Mouse (Mus musculus): Measurements from ENCODE around the gene Oxct2a. TPM values are rescaled to one million over a fixed set of nuclear protein-coding genes. Genes with fewer than 3 reads are reported as not detected.
"Not testable (repeated sequence)": the region's sequence is repeated elsewhere in the genome, so short reads cannot be mapped to it uniquely, and the experiment has no call there.

The Oxct2a gene
- total RNA-seq, 1 experiment, result 3.6 TPM

DNA sequence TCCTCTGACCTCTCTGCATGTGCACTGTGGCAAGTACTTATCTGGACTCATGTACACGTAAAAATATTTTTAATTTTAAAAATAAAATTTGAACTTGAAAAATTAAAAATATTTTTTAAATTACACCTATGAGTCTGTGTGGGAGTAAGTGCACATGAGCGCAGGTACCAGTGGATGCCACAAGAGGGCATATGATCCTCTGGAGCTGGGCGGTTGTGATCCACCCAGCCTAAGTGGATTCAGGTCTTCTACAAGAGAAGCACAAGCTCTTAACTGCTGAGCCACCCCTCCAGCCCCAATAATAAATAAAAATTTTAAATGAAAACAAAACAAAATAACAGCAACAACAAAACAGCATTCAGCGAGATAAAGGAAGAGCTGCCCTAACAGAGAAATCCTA, 9.7 kb upstream of the Oxct2a start:
- TF ChIP-seq ZC3H11A (IDR thresholded peaks at IDR 0.05; ENCODE audit: borderline replicate concordance, low read depth, low read length) (no peak), HCFC1 (IDR thresholded peaks at IDR 0.05; ENCODE audit: borderline replicate concordance, insufficient read depth, low read length) (no peak), ZNF384 (IDR thresholded peaks at IDR 0.05; ENCODE audit: low read depth, low read length) (no peak), MAFK (IDR thresholded peaks at IDR 0.05; ENCODE audit: insufficient read depth, low read depth, low read length) (no peak), CHD2 (IDR thresholded peaks at IDR 0.05; ENCODE audit: low read depth, low read length) (no peak)
- in situ Hi-C loops (cut with MboI; ENCODE audit: low sequenced_read_pairs in 2 of 2, unreplicated experiment in 2 of 2), result no loop called here

DNA sequence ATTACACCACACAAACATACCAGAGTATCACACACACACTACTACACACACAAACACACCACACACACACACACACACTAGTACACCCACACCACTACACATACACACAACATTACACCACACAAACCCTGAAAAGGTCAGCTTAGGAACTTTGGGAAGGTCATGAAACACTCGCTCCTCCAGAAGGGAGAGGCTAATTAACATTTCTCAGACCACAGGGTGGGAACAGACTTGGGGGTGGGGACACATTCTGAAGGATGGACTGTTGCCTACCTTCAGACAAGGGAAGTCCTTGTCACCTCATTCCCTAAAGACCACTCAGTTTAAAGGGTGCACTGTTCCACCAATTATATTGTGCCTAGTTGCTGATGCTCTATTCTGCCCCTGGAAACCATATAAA, 8.5 kb upstream of the Oxct2a start:
- H3K27ac ChIP-seq (ENCODE audit: insufficient read depth, low read depth, low read length, poor library complexity, severe bottlenecking); DNase-seq (ENCODE audit: low read depth, low spot score); H3K4me3 ChIP-seq (ENCODE audit: insufficient read depth in 1 of 2, low read depth in 1 of 2, low read length in 2 of 2, poor library complexity in 1 of 2, severe bottlenecking in 1 of 2); H3K36me3 ChIP-seq (ENCODE audit: control insufficient read depth, insufficient read depth, low read length, poor library complexity, severe bottlenecking); H3K9me3 ChIP-seq (ENCODE audit: control insufficient read depth, insufficient read depth, low read depth, low read length); in situ Hi-C loops (cut with MboI; ENCODE audit: low sequenced_read_pairs in 2 of 2, unreplicated experiment in 2 of 2); H3K9ac ChIP-seq (ENCODE audit: insufficient read depth, low read depth, low read length, poor library complexity, severe bottlenecking): not testable (repeated sequence)
- peaks cover 0 to 20% of the 10 kb centered on the region in 2 experiments; a peak in 2 of 4 replicates for H3K4me1 ChIP-seq (ENCODE audit: control insufficient read depth in 2 of 2, insufficient read depth in 2 of 2, low read length in 2 of 2, poor library complexity in 1 of 2)

More for the DNA sequence above, 9.7 kb upstream of the Oxct2a start:
- DNase-seq (ENCODE audit: low read depth, low spot score), result no peak
- H3K4me3 ChIP-seq (ENCODE audit: insufficient read depth in 1 of 2, low read depth in 1 of 2, low read length in 2 of 2, poor library complexity in 1 of 2, severe bottlenecking in 1 of 2), result no peak overlapping the region
- H3K4me1 ChIP-seq (ENCODE audit: control insufficient read depth in 2 of 2, insufficient read depth in 2 of 2, low read length in 2 of 2, poor library complexity in 1 of 2), result peaks cover 0 to 20% of the 10 kb centered on the region in 2 experiments; a peak in 2 of 4 replicates
- H3K9ac ChIP-seq (ENCODE audit: insufficient read depth, low read depth, low read length, poor library complexity, severe bottlenecking), result no peak overlapping the region
- H3K9me3 ChIP-seq (ENCODE audit: control insufficient read depth, insufficient read depth, low read depth, low read length), result no peaks in the 10 kb centered on the region
- no peak overlapping the region for H3K27ac ChIP-seq (ENCODE audit: insufficient read depth, low read depth, low read length, poor library complexity, severe bottlenecking)
- no peaks in the 10 kb centered on the region for H3K36me3 ChIP-seq (ENCODE audit: control insufficient read depth, insufficient read depth, low read length, poor library complexity, severe bottlenecking)

DNA sequence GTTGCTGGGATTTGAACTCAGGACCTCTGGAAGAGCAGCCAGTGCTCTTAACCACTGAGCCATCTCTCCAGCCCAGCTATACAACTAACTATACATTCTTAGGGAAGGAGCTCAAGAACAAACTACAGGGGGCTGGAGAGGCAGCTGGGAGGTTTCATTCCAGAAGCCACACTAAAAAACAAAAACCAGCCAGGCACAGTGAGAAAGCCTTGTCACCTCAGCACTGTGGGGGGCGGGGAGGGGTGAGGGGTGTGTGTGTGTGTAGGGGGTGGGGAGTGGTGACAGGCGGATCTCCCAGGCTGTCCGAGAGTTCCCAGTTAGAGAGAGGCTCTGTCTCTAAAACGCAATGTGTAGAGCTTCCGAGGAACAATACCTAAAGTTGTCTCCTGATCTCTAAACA, 7.9 kb upstream of the Oxct2a start:
- peaks cover 0 to 20% of the 10 kb centered on the region in 2 experiments; a peak in 2 of 4 replicates for H3K4me1 ChIP-seq (ENCODE audit: control insufficient read depth in 2 of 2, insufficient read depth in 2 of 2, low read length in 2 of 2, poor library complexity in 1 of 2)
- H3K4me3 ChIP-seq (ENCODE audit: insufficient read depth in 1 of 2, low read depth in 1 of 2, low read length in 2 of 2, poor library complexity in 1 of 2, severe bottlenecking in 1 of 2), result no peak overlapping the region
- no peak for TF ChIP-seq CHD2 (IDR thresholded peaks at IDR 0.05; ENCODE audit: low read depth, low read length)
- TF ChIP-seq ZC3H11A (IDR thresholded peaks at IDR 0.05; ENCODE audit: borderline replicate concordance, low read depth, low read length), result no peak
- no peak for TF ChIP-seq MAFK (IDR thresholded peaks at IDR 0.05; ENCODE audit: insufficient read depth, low read depth, low read length)
- no peak for TF ChIP-seq ZNF384 (IDR thresholded peaks at IDR 0.05; ENCODE audit: low read depth, low read length)
- TF ChIP-seq HCFC1 (IDR thresholded peaks at IDR 0.05; ENCODE audit: borderline replicate concordance, insufficient read depth, low read length), result no peak
- H3K9ac ChIP-seq (ENCODE audit: insufficient read depth, low read depth, low read length, poor library complexity, severe bottlenecking), result no peak overlapping the region
- no peak overlapping the region; the same call in 1 of the 2 replicates for H3K27ac ChIP-seq (ENCODE audit: insufficient read depth, low read depth, low read length, poor library complexity, severe bottlenecking)
- in situ Hi-C loops (cut with MboI; ENCODE audit: low sequenced_read_pairs in 2 of 2, unreplicated experiment in 2 of 2), result no loop called here
- no peak for DNase-seq (ENCODE audit: low read depth, low spot score)
- no peaks in the 10 kb centered on the region for H3K36me3 ChIP-seq (ENCODE audit: control insufficient read depth, insufficient read depth, low read length, poor library complexity, severe bottlenecking)
- H3K9me3 ChIP-seq (ENCODE audit: control insufficient read depth, insufficient read depth, low read depth, low read length), result no peaks in the 10 kb centered on the region

DNA sequence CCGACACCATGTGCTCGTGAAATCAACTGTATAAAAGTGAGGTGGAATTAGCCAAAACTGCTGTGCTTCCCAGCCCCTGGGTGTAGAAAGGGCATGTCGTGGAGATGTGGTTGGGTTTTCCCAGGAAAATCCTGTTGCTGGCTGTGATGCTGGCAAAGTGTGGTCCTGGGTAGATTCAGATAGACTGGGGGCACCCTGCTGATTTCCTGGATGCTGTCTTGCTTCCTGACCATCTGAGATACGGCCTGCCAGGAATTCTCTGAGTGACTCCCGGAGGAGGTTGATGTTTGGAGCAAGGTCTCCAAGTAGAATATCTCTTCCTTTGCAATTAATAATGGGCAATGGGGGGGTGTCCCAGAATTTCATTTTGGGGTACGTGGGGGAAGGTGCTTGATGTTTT, 5.5 kb upstream of the Oxct2a start:
- no peaks in the 10 kb centered on the region for H3K9me3 ChIP-seq (ENCODE audit: control insufficient read depth, insufficient read depth, low read depth, low read length)
- H3K36me3 ChIP-seq (ENCODE audit: control insufficient read depth, insufficient read depth, low read length, poor library complexity, severe bottlenecking), result no peaks in the 10 kb centered on the region; the same call in 1 of the 2 replicates
- no peak for DNase-seq (ENCODE audit: low read depth, low spot score)
- peaks cover 0 to 14% of the 10 kb centered on the region in 2 experiments; a peak in 2 of 4 replicates for H3K4me1 ChIP-seq (ENCODE audit: control insufficient read depth in 2 of 2, insufficient read depth in 2 of 2, low read length in 2 of 2, poor library complexity in 1 of 2)
- no peak overlapping the region for H3K4me3 ChIP-seq (ENCODE audit: insufficient read depth in 1 of 2, low read depth in 1 of 2, low read length in 2 of 2, poor library complexity in 1 of 2, severe bottlenecking in 1 of 2)
- TF ChIP-seq HCFC1 (IDR thresholded peaks at IDR 0.05; ENCODE audit: borderline replicate concordance, insufficient read depth, low read length) (no peak), ZNF384 (IDR thresholded peaks at IDR 0.05; ENCODE audit: low read depth, low read length) (no peak), CHD2 (IDR thresholded peaks at IDR 0.05; ENCODE audit: low read depth, low read length) (no peak), ZC3H11A (IDR thresholded peaks at IDR 0.05; ENCODE audit: borderline replicate concordance, low read depth, low read length) (no peak), MAFK (IDR thresholded peaks at IDR 0.05; ENCODE audit: insufficient read depth, low read depth, low read length) (no peak)
- H3K9ac ChIP-seq (ENCODE audit: insufficient read depth, low read depth, low read length, poor library complexity, severe bottlenecking), result no peak overlapping the region
- in situ Hi-C loops (cut with MboI; ENCODE audit: low sequenced_read_pairs in 2 of 2, unreplicated experiment in 2 of 2), result no loop called here
- H3K27ac ChIP-seq (ENCODE audit: insufficient read depth, low read depth, low read length, poor library complexity, severe bottlenecking), result no peak overlapping the region

DNA sequence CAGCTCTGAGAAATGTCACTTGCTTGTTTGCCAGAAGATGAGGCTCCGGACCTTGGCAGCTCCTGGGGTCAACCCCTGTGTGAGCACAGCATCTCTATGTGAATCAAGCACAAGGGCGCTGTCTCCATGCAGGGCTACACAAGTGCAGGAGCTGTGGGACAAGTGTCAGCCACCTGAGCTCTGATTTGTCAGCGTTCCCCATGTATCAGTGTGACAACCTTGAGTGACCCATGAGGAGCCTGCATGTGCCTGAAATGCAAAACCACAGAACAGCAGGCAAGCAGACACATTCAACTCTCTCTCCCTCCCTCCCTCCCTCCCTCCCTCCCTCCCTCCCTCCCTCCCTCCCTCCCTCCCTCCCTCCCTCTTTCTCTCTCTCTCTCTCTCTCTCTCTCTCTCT, 4.2 kb upstream of the Oxct2a start:
- Histone ChIP-seq H3K4me3 (ENCODE audit: insufficient read depth in 1 of 2, low read depth in 1 of 2, low read length in 2 of 2, poor library complexity in 1 of 2, severe bottlenecking in 1 of 2) (no peak overlapping the region), H3K27ac (ENCODE audit: insufficient read depth, low read depth, low read length, poor library complexity, severe bottlenecking) (no peak overlapping the region), H3K9me3 (ENCODE audit: control insufficient read depth, insufficient read depth, low read depth, low read length) (no peaks in the 10 kb centered on the region), H3K9ac (ENCODE audit: insufficient read depth, low read depth, low read length, poor library complexity, severe bottlenecking) (no peak overlapping the region), H3K4me1 (ENCODE audit: control insufficient read depth in 2 of 2, insufficient read depth in 2 of 2, low read length in 2 of 2, poor library complexity in 1 of 2) (peaks cover 0 to 16% of the 10 kb centered on the region in 2 experiments; a peak in 2 of 4 replicates), H3K36me3 (ENCODE audit: control insufficient read depth, insufficient read depth, low read length, poor library complexity, severe bottlenecking) (no peaks in the 10 kb centered on the region; the same call in 1 of the 2 replicates)
- TF ChIP-seq HCFC1 (IDR thresholded peaks at IDR 0.05; ENCODE audit: borderline replicate concordance, insufficient read depth, low read length) (no peak), ZNF384 (IDR thresholded peaks at IDR 0.05; ENCODE audit: low read depth, low read length) (no peak), CHD2 (IDR thresholded peaks at IDR 0.05; ENCODE audit: low read depth, low read length) (no peak), ZC3H11A (IDR thresholded peaks at IDR 0.05; ENCODE audit: borderline replicate concordance, low read depth, low read length) (no peak), MAFK (IDR thresholded peaks at IDR 0.05; ENCODE audit: insufficient read depth, low read depth, low read length) (no peak)
- in situ Hi-C loops (cut with MboI; ENCODE audit: low sequenced_read_pairs in 2 of 2, unreplicated experiment in 2 of 2), result no loop called here
- no peak for DNase-seq (ENCODE audit: low read depth, low spot score)
